Mouse (Mus musculus): ENCODE data around the gene Pxmp4. TPM values are rescaled to one million over a fixed set of nuclear protein-coding genes. Genes with fewer than 3 reads are reported as not detected.

Gene Pxmp4
- polyA plus RNA-seq, 1 experiment from 2014 or later, result 16.0 TPM

- no peak overlapping the region for H3K9ac ChIP-seq (replicated peaks)
- H3K4me1 ChIP-seq (replicated peaks), result peaks cover 41% of the 10 kb centered on the region
- ATAC-seq (ENCODE audit: insufficient number of reproducible peaks, insufficient read depth, low FRiP score, low TSS enrichment, low read depth), result no peak
- peaks cover 6% of the 10 kb centered on the region for H3K36me3 ChIP-seq
- peaks cover 37% of the 10 kb centered on the region for H3K27me3 ChIP-seq
- H3K9me3 ChIP-seq, result no peaks in the 10 kb centered on the region
- WGBS, result 89% methylated on average over 6 of the region's 6 CpGs
- no peak overlapping the region for H3K4me2 ChIP-seq
- no peak overlapping the region for H3K27ac ChIP-seq
- no peak overlapping the region for H3K4me3 ChIP-seq (replicated peaks)
Measured at GRCm38 (mm10) chr2:154555235-154555634, 48.3 kb downstream of the Pxmp4 start.

GRCm38 (mm10) chr2:154552424-154552907 is 51.0 kb downstream of the Pxmp4 start:
- H3K36me3 ChIP-seq, result no peaks in the 10 kb centered on the region
- H3K4me2 ChIP-seq, result peak overlapping the region; percentile 51
- H3K9me3 ChIP-seq, result no peaks in the 10 kb centered on the region
- WGBS, result 27% methylated on average over 27 of the region's 27 CpGs
- H3K9ac ChIP-seq (replicated peaks), result peak overlapping the region; percentile 32
- peaks cover 28% of the 10 kb centered on the region for H3K4me1 ChIP-seq (replicated peaks)
- peak overlapping the region; percentile 20 for H3K4me3 ChIP-seq (replicated peaks)
- H3K27ac ChIP-seq, result no peak overlapping the region
- ATAC-seq (ENCODE audit: insufficient number of reproducible peaks, insufficient read depth, low FRiP score, low TSS enrichment, low read depth), result no peak
- peaks cover 45% of the 10 kb centered on the region for H3K27me3 ChIP-seq

GRCm38 (mm10) chr2:154551927-154552326 is 51.6 kb downstream of the Pxmp4 start:
- Histone ChIP-seq H3K36me3 (no peaks in the 10 kb centered on the region), H3K4me2 (peak overlapping the region; percentile 51), H3K27me3 (peaks cover 45% of the 10 kb centered on the region), H3K4me1 (replicated peaks) (peaks cover 22% of the 10 kb centered on the region), H3K27ac (no peak overlapping the region), H3K9ac (replicated peaks) (peak overlapping the region; percentile 32), H3K4me3 (replicated peaks) (peak overlapping the region; percentile 20), H3K9me3 (no peaks in the 10 kb centered on the region)
- 30% methylated on average over 21 of the region's 21 CpGs for WGBS
- ATAC-seq (ENCODE audit: insufficient number of reproducible peaks, insufficient read depth, low FRiP score, low TSS enrichment, low read depth), result peak; percentile 29

DNA sequence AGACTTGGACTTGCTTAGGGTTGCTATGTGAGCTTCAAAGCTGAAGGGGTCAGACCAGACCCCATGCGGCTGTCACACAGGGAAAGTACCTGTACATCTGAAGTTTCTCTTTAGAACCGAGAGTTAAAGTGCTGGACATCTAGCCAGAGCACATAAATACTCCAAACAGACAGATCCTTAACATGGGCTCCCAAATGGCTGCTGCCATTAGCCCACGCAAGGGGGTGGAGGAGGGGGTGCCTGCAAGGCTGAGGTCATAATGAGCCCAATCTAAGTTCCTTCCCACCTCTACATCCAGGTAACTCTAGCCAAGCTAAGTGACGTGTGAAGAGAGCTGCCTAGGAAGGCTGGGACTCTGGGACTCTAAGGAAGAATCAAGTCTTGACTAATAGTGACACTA is 52.0 kb downstream of the Pxmp4 start, which contains the start of gene Actl10:
Actl10 (plus strand) TSS at position 301 of the 400 bp plus-strand sequence.
- H3K9me3 ChIP-seq, result no peaks in the 10 kb centered on the region
- H3K4me3 ChIP-seq (replicated peaks), result peak within 1 kb of the TSS; percentile 20
- peak within 1 kb of the TSS; percentile 32 for H3K9ac ChIP-seq (replicated peaks)
- H3K4me1 ChIP-seq (replicated peaks), result peaks cover 21% of the 10 kb centered on the region
- no peak for ATAC-seq (ENCODE audit: insufficient number of reproducible peaks, insufficient read depth, low FRiP score, low TSS enrichment, low read depth)
- H3K4me2 ChIP-seq, result peak within 1 kb of the TSS; percentile 51
- H3K27me3 ChIP-seq, result peaks cover 45% of the 10 kb centered on the region
- whole genome bisulfite sequencing, result 71% methylated on average over 4 of the region's 4 CpGs
- no peaks in the 10 kb centered on the region for H3K36me3 ChIP-seq
- no peak within 1 kb of the TSS for H3K27ac ChIP-seq

DNA sequence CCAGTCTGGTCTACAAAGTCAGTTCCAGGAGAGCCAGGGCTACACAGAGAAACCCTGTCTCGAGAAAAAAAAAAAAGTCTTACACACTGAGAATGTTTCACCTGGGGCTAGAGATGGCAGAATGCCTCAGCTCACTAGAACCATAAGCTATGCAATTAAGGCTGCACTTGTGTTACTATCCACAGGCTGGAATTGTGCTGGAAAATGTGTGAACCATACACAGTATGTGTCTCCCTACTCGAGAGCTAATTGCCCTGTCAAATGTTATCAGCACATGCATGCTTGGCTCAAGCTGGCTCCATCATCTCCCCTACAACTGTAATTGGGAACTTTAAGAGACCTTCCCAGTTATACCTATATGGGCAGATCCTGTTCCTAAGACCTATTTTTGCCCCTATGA is 52.6 kb downstream of the Pxmp4 start:
- Histone ChIP-seq H3K27ac (no peak overlapping the region), H3K4me1 (replicated peaks) (peaks cover 21% of the 10 kb centered on the region), H3K27me3 (peaks cover 45% of the 10 kb centered on the region), H3K36me3 (no peaks in the 10 kb centered on the region), H3K4me3 (replicated peaks) (no peak overlapping the region), H3K4me2 (no peak overlapping the region), H3K9ac (replicated peaks) (no peak overlapping the region), H3K9me3 (no peaks in the 10 kb centered on the region)
- ATAC-seq (ENCODE audit: insufficient number of reproducible peaks, insufficient read depth, low FRiP score, low TSS enrichment, low read depth), result no peak
- 70% methylated on average over 2 of the region's 2 CpGs for WGBS

- H3K27me3 ChIP-seq, result peaks cover 45% of the 10 kb centered on the region
- no peaks in the 10 kb centered on the region for H3K9me3 ChIP-seq
- ATAC-seq (ENCODE audit: insufficient number of reproducible peaks, insufficient read depth, low FRiP score, low TSS enrichment, low read depth), result no peak
- peak overlapping the region; percentile 88 for H3K4me2 ChIP-seq
- H3K27ac ChIP-seq, result no peak overlapping the region
- 15% methylated on average over 20 of the region's 20 CpGs for WGBS
- peaks cover 21% of the 10 kb centered on the region for H3K4me1 ChIP-seq (replicated peaks)
- peak overlapping the region; percentile 64; the same call in 1 of the 2 replicates for H3K9ac ChIP-seq (replicated peaks)
- H3K4me3 ChIP-seq (replicated peaks), result peak overlapping the region; percentile 49
- no peaks in the 10 kb centered on the region for H3K36me3 ChIP-seq
Measured at GRCm38 (mm10) chr2:154549886-154550189, 53.7 kb downstream of the Pxmp4 start.

DNA sequence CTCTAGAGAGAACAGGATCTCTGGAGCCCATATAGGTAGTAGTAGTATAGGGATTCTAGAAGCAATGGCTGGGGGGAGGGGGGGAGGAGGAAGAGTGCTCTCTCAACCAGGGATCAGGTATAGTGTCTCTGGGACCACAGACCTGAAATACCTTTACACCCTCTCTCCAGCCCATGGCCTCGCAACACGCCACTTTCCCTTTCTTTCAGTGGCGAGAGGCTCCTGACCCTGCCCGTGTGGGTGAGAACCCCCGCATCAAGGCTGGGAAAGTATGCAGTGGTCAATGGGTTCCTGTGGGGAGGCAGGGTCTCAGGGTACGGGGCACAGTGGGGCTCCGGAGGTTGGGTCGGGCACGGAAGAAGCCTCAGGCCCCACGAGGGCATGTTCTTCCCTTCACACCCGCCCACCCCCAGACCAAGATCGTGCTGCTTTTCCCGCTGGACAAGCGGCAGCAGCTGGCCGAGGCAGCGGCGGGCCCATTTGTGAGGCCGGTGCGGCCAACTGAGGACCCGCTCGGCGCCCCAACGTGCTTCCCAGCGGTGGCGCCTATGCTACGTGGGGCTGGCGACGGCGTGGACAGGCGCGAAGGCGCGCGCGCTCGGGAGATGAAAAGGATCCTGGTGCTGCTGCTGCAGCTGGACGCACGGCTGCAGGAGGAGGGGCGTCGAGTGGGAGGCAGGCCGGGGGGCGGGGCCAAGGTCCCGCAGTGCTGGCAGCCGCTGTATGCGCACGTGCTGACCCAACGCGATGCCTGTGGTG is 54.2 kb downstream of the Pxmp4 start:
- Histone ChIP-seq H3K36me3 (no peaks in the 10 kb centered on the region), H3K9ac (replicated peaks) (peak overlapping the region; percentile 64), H3K4me3 (replicated peaks) (peak overlapping the region; percentile 49), H3K27ac (no peak overlapping the region), H3K27me3 (peaks cover 45% of the 10 kb centered on the region), H3K4me2 (peak overlapping the region; percentile 88), H3K9me3 (no peaks in the 10 kb centered on the region), H3K4me1 (replicated peaks) (peaks cover 21% of the 10 kb centered on the region)
- 3% methylated on average over 47 of the region's 48 CpGs for WGBS
- ATAC-seq (ENCODE audit: insufficient number of reproducible peaks, insufficient read depth, low FRiP score, low TSS enrichment, low read depth), result peak; percentile 66

DNA sequence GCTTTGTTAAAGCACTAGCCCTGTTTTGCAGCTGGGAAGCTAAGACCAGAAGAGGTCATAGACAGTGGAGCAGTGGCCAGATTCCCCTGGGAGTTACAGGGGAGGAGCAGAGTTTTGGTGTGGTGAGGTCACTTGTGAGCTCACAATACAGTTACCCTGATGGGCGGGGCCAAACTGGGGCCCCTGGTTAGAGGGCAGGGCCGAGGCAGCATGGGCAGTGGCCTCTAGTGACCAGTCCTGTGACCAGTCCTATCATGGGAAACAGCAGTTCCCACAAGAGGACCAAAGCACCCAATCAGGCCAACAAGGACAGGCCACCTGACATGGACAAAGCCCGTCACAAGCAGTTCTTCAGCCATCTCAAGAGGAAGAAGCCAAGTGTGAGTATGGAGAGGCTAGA is 54.8 kb downstream of the Pxmp4 start:
- H3K27me3 ChIP-seq, result peaks cover 40% of the 10 kb centered on the region
- 46% methylated on average over 3 of the region's 3 CpGs for WGBS
- H3K9ac ChIP-seq (replicated peaks), result no peak overlapping the region
- H3K27ac ChIP-seq, result no peak overlapping the region
- H3K4me1 ChIP-seq (replicated peaks), result peaks cover 21% of the 10 kb centered on the region
- no peaks in the 10 kb centered on the region for H3K36me3 ChIP-seq
- no peaks in the 10 kb centered on the region for H3K9me3 ChIP-seq
- ATAC-seq (ENCODE audit: insufficient number of reproducible peaks, insufficient read depth, low FRiP score, low TSS enrichment, low read depth), result no peak
- no peak overlapping the region for H3K4me3 ChIP-seq (replicated peaks)
- H3K4me2 ChIP-seq, result peak overlapping the region; percentile 88

DNA sequence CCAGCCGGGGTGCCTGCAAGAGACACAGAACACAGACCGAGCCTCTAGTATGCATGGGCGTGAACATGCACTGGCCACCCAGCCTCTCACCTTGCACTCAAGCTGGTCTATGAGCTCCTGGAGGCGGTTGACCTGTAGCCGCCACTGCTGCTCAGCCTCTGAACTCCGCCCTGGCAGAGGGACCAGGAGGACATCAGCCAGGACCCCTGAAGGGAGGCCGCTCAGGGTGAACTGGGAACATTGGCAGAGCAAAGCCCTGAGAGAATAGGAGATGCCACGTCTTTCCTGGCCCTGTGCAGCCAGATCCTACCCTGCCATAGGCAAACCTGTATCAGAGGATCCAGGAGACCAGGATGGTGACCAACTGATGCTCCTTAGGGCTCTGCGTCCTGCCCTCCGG is 56.8 kb downstream of the Pxmp4 start, which contains the start of gene 1700003F12Rik:
1700003F12Rik (plus strand) TSS at position 375 of the 400 bp plus-strand sequence.
- H3K4me3 ChIP-seq (replicated peaks), result no peak within 1 kb of the TSS
- 93% methylated on average over 10 of the region's 10 CpGs for WGBS
- ATAC-seq (ENCODE audit: insufficient number of reproducible peaks, insufficient read depth, low FRiP score, low TSS enrichment, low read depth), result no peak
- H3K27me3 ChIP-seq, result peaks cover 26% of the 10 kb centered on the region
- H3K27ac ChIP-seq, result no peak within 1 kb of the TSS
- peaks cover 10% of the 10 kb centered on the region for H3K4me1 ChIP-seq (replicated peaks)
- H3K9ac ChIP-seq (replicated peaks), result no peak within 1 kb of the TSS
- H3K4me2 ChIP-seq, result no peak within 1 kb of the TSS
- no peaks in the 10 kb centered on the region for H3K36me3 ChIP-seq
- no peaks in the 10 kb centered on the region for H3K9me3 ChIP-seq

DNA sequence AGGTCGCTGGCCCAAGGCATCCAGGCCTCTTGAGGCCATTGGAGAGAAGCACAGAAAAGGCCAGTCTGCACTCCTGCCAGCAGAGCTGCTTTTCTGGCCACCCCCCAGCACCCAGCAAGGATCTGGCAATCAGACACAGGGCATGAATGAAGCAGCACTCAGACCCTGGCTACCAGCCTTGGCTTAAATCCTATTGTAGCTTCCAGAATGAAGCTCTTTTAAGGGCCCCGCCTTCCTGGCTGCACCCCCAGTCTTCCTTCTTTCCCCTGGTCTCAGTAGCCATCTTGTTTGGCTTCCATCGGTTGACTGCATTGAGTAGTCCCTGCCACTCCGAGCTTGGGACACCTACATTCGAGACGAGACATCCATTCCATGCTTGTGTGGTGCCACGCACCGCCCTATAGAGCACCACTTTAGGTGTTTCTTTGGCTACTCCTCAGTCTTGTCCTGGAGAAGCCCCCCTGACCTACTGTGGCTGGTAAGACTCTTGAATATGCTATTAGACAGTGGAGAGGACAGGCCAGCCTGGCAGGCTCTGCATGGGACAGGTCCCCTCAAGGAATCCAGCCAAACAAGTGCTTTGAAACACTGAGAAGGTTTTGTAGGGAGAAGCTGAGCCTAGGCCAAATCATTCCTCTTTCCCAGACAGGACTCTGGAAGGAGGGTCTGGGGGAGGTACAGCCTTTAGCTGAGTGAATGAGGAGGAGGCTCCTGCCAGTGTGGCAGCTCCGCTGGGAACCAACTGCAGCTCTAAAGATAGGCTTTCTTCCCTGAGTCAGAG is 59.8 kb downstream of the Pxmp4 start:
- no peak for ATAC-seq (ENCODE audit: insufficient number of reproducible peaks, insufficient read depth, low FRiP score, low TSS enrichment, low read depth)
- H3K36me3 ChIP-seq, result no peaks in the 10 kb centered on the region
- no peak overlapping the region for H3K9ac ChIP-seq (replicated peaks)
- no peak overlapping the region for H3K4me2 ChIP-seq
- H3K4me1 ChIP-seq (replicated peaks), result no peaks in the 10 kb centered on the region; the same call in 1 of the 2 replicates
- H3K27ac ChIP-seq, result no peak overlapping the region
- no peaks in the 10 kb centered on the region for H3K9me3 ChIP-seq
- 89% methylated on average over 9 of the region's 9 CpGs for WGBS
- H3K4me3 ChIP-seq (replicated peaks), result no peak overlapping the region
- H3K27me3 ChIP-seq, result no peaks in the 10 kb centered on the region; the same call in 1 of the 2 replicates

- no peak overlapping the region for H3K4me2 ChIP-seq
- 82% methylated on average over 2 of the region's 2 CpGs for whole genome bisulfite sequencing
- H3K4me3 ChIP-seq (replicated peaks), result no peak overlapping the region
- no peaks in the 10 kb centered on the region for H3K9me3 ChIP-seq
- peaks cover 15% of the 10 kb centered on the region for H3K36me3 ChIP-seq
- no peak for ATAC-seq (ENCODE audit: insufficient number of reproducible peaks, insufficient read depth, low FRiP score, low TSS enrichment, low read depth)
- no peaks in the 10 kb centered on the region for H3K4me1 ChIP-seq (replicated peaks)
- no peak overlapping the region for H3K27ac ChIP-seq
- H3K9ac ChIP-seq (replicated peaks), result no peak overlapping the region
- no peaks in the 10 kb centered on the region for H3K27me3 ChIP-seq
Measured at GRCm38 (mm10) chr2:154541630-154542029, 61.9 kb downstream of the Pxmp4 start.
